Mouse (Mus musculus) ES-Bruce4 (cell line): Measurements from ENCODE around the gene Hist1h2aa. TPM values are rescaled to one million over a fixed set of nuclear protein-coding genes. Genes with fewer than 3 reads are reported as not detected.
A peak's percentile ranks its signal among the peaks of the same experiment; 100 is the strongest.

ENCODE experiments used
- H3K27ac ChIP-seq: 2 replicates; pipeline ENCODE4 v1.5.1; 2012; ENCODE audit warnings: low read length, inconsistent platforms; ENCODE audit not compliant: insufficient read depth
- H3K27me3 ChIP-seq: 2 replicates; pipeline ENCODE4 v1.6.1; 2012; ENCODE audit warnings: mild to moderate bottlenecking, low read length, inconsistent platforms; ENCODE audit not compliant: control insufficient read depth, poor library complexity, insufficient read depth, severe bottlenecking
- H3K36me3 ChIP-seq: 2 replicates; pipeline ENCODE4 v1.6.1; 2012; ENCODE audit warnings: inconsistent platforms, mild to moderate bottlenecking, low read length, moderate library complexity; ENCODE audit not compliant: control insufficient read depth, poor library complexity, insufficient read depth, severe bottlenecking
- H3K4me1 ChIP-seq: one replicate; pipeline ENCODE4 v1.8.1; 2011; ENCODE audit warnings: low read length; ENCODE audit not compliant: control insufficient read depth, insufficient read depth
- H3K4me3 ChIP-seq: 2 replicates; pipeline ENCODE4 v1.5.1; 2011; ENCODE audit warnings: low read depth, mild to moderate bottlenecking, low read length
- H3K9ac ChIP-seq: 2 replicates; pipeline ENCODE4 v1.6.1; 2012; ENCODE audit warnings: low read depth, mild to moderate bottlenecking, inconsistent platforms; ENCODE audit not compliant: poor library complexity, severe bottlenecking
- H3K9me3 ChIP-seq: replicated peaks from 2 replicates; pipeline ENCODE4 v1.6.1; 2012; ENCODE audit warnings: mild to moderate bottlenecking, low read length, inconsistent platforms; ENCODE audit not compliant: control insufficient read depth, poor library complexity, insufficient read depth, severe bottlenecking
- CTCF ChIP-seq: IDR thresholded peaks from one replicate; pipeline ENCODE4 v1.8.1; 2011; ENCODE audit warnings: low read depth, low read length
- EP300 ChIP-seq: IDR thresholded peaks from 2 replicates; pipeline ENCODE4 v1.6.1; 2011; ENCODE audit warnings: low read depth, low read length; ENCODE audit not compliant: insufficient read depth
- POLR2A ChIP-seq: IDR thresholded peaks from one replicate; pipeline ENCODE4 v1.8.1; 2011; ENCODE audit warnings: low read length; ENCODE audit not compliant: insufficient read depth
- polyA plus RNA-seq: library from polyadenylated mRNA; stranded (reverse); fragments of >200 nt; gene quantifications from 2 replicates; pipeline ENCODE4 v1.2.4, GENCODE M21; 2011; ENCODE audit warnings: low read depth; ENCODE audit not compliant: missing spikeins, insufficient read depth, insufficient read length

Hist1h2aa gene
- not detected in 2 replicates for polyA plus RNA-seq

GRCm38 (mm10) chr13:23934211-23934520, at the start of gene Hist1h2aa:
TSS of gene Hist1h2aa (plus strand) at chr13:23934462.
- no peak within 1 kb of the TSS for H3K9ac ChIP-seq
- TF ChIP-seq POLR2A (no peak), CTCF (no peak), EP300 (no peak)
- no peaks in the 10 kb centered on the region for H3K9me3 ChIP-seq
- no peaks in the 10 kb centered on the region for H3K4me1 ChIP-seq
- no peaks in the 10 kb centered on the region for H3K36me3 ChIP-seq
- 0 out of 2 replicates have a peak within 1 kb of the TSS, but pooled peaks have one; percentile 12 for H3K4me3 ChIP-seq
- no peaks in the 10 kb centered on the region for H3K27me3 ChIP-seq
- H3K27ac ChIP-seq, result no peak within 1 kb of the TSS

- peak; percentile 1 for TF ChIP-seq CTCF
- no peak for TF ChIP-seq EP300
- Histone ChIP-seq H3K9me3 (no peaks in the 10 kb centered on the region), H3K36me3 (no peaks in the 10 kb centered on the region), H3K4me1 (no peaks in the 10 kb centered on the region), H3K9ac (no peak overlapping the region), H3K4me3 (no peak overlapping the region), H3K27me3 (no peaks in the 10 kb centered on the region), H3K27ac (no peak overlapping the region)
Observed at GRCm38 (mm10) chr13:23885540-23885939, 48.7 kb upstream of the Hist1h2aa start.

- H3K9ac ChIP-seq, result no peak overlapping the region
- H3K36me3 ChIP-seq, result no peaks in the 10 kb centered on the region
- no peaks in the 10 kb centered on the region for H3K27me3 ChIP-seq
- H3K27ac ChIP-seq, result no peak overlapping the region
- no peak overlapping the region for H3K4me3 ChIP-seq
- H3K9me3 ChIP-seq, result no peaks in the 10 kb centered on the region
- H3K4me1 ChIP-seq, result no peaks in the 10 kb centered on the region
- TF ChIP-seq POLR2A (no peak), CTCF (no peak)
Observed at GRCm38 (mm10) chr13:23887026-23887725, 47.1 kb upstream of the Hist1h2aa start.

- Histone ChIP-seq H3K9ac (no peak overlapping the region), H3K27me3 (no peaks in the 10 kb centered on the region), H3K36me3 (no peaks in the 10 kb centered on the region), H3K4me3 (no peak overlapping the region), H3K9me3 (no peaks in the 10 kb centered on the region), H3K4me1 (no peaks in the 10 kb centered on the region), H3K27ac (no peak overlapping the region)
- no peak for TF ChIP-seq CTCF
- TF ChIP-seq EP300, result no peak
- no peak for TF ChIP-seq POLR2A
Observed at GRCm38 (mm10) chr13:23889011-23889605, 45.2 kb upstream of the Hist1h2aa start.

- Histone ChIP-seq H3K9ac (no peak overlapping the region), H3K9me3 (no peaks in the 10 kb centered on the region), H3K27ac (no peak overlapping the region), H3K27me3 (no peaks in the 10 kb centered on the region), H3K36me3 (no peaks in the 10 kb centered on the region), H3K4me1 (no peaks in the 10 kb centered on the region), H3K4me3 (no peak overlapping the region)
- TF ChIP-seq POLR2A (no peak), EP300 (no peak), CTCF (no peak)
Observed at GRCm38 (mm10) chr13:23892592-23893268, 41.5 kb upstream of the Hist1h2aa start.

- TF ChIP-seq POLR2A (no peak), CTCF (no peak), EP300 (no peak)
- Histone ChIP-seq H3K36me3 (no peaks in the 10 kb centered on the region), H3K4me1 (no peaks in the 10 kb centered on the region), H3K27ac (no peak overlapping the region), H3K4me3 (no peak overlapping the region), H3K27me3 (no peaks in the 10 kb centered on the region), H3K9ac (no peak overlapping the region), H3K9me3 (no peaks in the 10 kb centered on the region)
Observed at GRCm38 (mm10) chr13:23893269-23893593, 41.0 kb upstream of the Hist1h2aa start.
